Mouse (Mus musculus): ENCODE measurements around the gene 4930438A08Rik. TPM values are rescaled to one million over a fixed set of nuclear protein-coding genes. Genes with fewer than 3 reads are reported as not detected.
A peak's percentile ranks its signal among the peaks of the same experiment; 100 is the strongest.

The 4930438A08Rik gene
- total and polyA plus RNA-seq, 2 experiments from 2014 or later, result not detected

GRCm38 (mm10) chr11:58307411-58308080 lies 32.9 kb downstream of the 4930438A08Rik start:
- DNase-seq (ENCODE audit: low spot score) (peak; percentile 45), ATAC-seq (peak; percentile 64)
- H3K4me1 ChIP-seq (ENCODE audit: insufficient read depth, low read length), result peaks cover 14% of the 10 kb centered on the region
- H3K27me3 ChIP-seq (ENCODE audit: insufficient read depth, low read length), result no peaks in the 10 kb centered on the region
- under 1% methylated on average over 42 of the region's 42 CpGs for WGBS
- peaks cover 5% of the 10 kb centered on the region; the same call in 1 of the 2 replicates for H3K36me3 ChIP-seq (ENCODE audit: insufficient read depth, low read length)
- peak overlapping the region; percentile 57 for H3K9ac ChIP-seq (replicated peaks; ENCODE audit: low read length)
- H3K27ac ChIP-seq, result peak overlapping the region; percentile 79
- no peaks in the 10 kb centered on the region for H3K9me3 ChIP-seq (ENCODE audit: low read length)
- peak overlapping the region; percentile 68 for H3K4me2 ChIP-seq (ENCODE audit: low read depth, low read length)
- TF ChIP-seq CTCF (IDR thresholded peaks at IDR 0.05; ENCODE audit: low read depth), result peak; percentile 43
- H3K4me3 ChIP-seq (ENCODE audit: low read length), result peak overlapping the region; percentile 38

GRCm38 (mm10) chr11:58308661-58309060 lies 34.1 kb downstream of the 4930438A08Rik start:
- WGBS, result 94% methylated on average over 9 of the region's 9 CpGs
- peaks cover 12% of the 10 kb centered on the region for H3K4me1 ChIP-seq (ENCODE audit: insufficient read depth, low read length)

DNA sequence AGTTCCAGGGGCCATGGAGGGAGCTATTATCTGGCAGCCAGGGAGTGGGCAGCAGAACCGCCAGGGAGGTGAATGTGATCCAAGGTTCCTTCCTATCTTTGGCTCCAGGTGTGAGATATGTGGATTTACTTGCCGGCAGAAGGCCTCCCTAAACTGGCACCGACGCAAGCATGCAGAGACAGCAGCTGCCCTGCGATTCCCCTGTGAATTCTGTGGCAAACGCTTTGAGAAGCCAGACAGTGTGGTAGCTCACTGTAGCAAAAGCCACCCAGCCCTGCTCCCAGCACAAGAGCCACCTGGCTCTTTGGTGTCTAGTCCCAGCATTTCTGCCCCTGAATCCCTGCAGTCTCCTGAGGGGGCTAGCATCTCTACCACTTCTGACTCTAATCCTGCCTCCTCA lies 39.5 kb downstream of the 4930438A08Rik start:
- 0 out of 2 replicates have a peak, but pooled peaks have one; percentile 6 for ATAC-seq

More at GRCm38 (mm10) chr11:58308661-58309060, 34.1 kb downstream of the 4930438A08Rik start:
- peaks cover 5% of the 10 kb centered on the region; the same call in 1 of the 2 replicates for H3K36me3 ChIP-seq (ENCODE audit: insufficient read depth, low read length)
- no peak overlapping the region for H3K9ac ChIP-seq (replicated peaks; ENCODE audit: low read length)
- no peak overlapping the region for H3K27ac ChIP-seq
- ATAC-seq, result no peak
- H3K4me3 ChIP-seq (ENCODE audit: low read length), result no peak overlapping the region
- H3K27me3 ChIP-seq (ENCODE audit: insufficient read depth, low read length), result no peaks in the 10 kb centered on the region
- no peak for DNase-seq (ENCODE audit: low spot score)
- H3K4me2 ChIP-seq (ENCODE audit: low read depth, low read length), result no peak overlapping the region
- TF ChIP-seq CTCF (IDR thresholded peaks at IDR 0.05; ENCODE audit: low read depth), result no peak
- H3K9me3 ChIP-seq (ENCODE audit: low read length), result no peaks in the 10 kb centered on the region

GRCm38 (mm10) chr11:58315536-58316168 lies 41.1 kb downstream of the 4930438A08Rik start:
- Histone ChIP-seq H3K4me1 (ENCODE audit: insufficient read depth, low read length) (no peaks in the 10 kb centered on the region), H3K9me3 (ENCODE audit: low read length) (no peaks in the 10 kb centered on the region), H3K9ac (replicated peaks; ENCODE audit: low read length) (no peak overlapping the region), H3K4me2 (ENCODE audit: low read depth, low read length) (no peak overlapping the region), H3K27me3 (ENCODE audit: insufficient read depth, low read length) (no peaks in the 10 kb centered on the region), H3K36me3 (ENCODE audit: insufficient read depth, low read length) (peaks cover 7% of the 10 kb centered on the region; the same call in 1 of the 2 replicates), H3K4me3 (ENCODE audit: low read length) (no peak overlapping the region), H3K27ac (no peak overlapping the region)
- WGBS, result 98% methylated on average over 5 of the region's 5 CpGs
- no peak for TF ChIP-seq CTCF (IDR thresholded peaks at IDR 0.05; ENCODE audit: low read depth)
- no peak for DNase-seq (ENCODE audit: low spot score)
- no peak for ATAC-seq

More for the DNA sequence above, 39.5 kb downstream of the 4930438A08Rik start:
- peak; percentile 63 for DNase-seq (ENCODE audit: low spot score)
- H3K9ac ChIP-seq (replicated peaks; ENCODE audit: low read length), result no peak overlapping the region
- no peak overlapping the region for H3K4me3 ChIP-seq (ENCODE audit: low read length)
- H3K4me2 ChIP-seq (ENCODE audit: low read depth, low read length), result no peak overlapping the region
- H3K27me3 ChIP-seq (ENCODE audit: insufficient read depth, low read length), result no peaks in the 10 kb centered on the region
- no peaks in the 10 kb centered on the region for H3K9me3 ChIP-seq (ENCODE audit: low read length)
- H3K27ac ChIP-seq, result peak overlapping the region; percentile 36; the same call in 1 of the 2 replicates
- H3K4me1 ChIP-seq (ENCODE audit: insufficient read depth, low read length), result no peaks in the 10 kb centered on the region
- no peak for TF ChIP-seq CTCF (IDR thresholded peaks at IDR 0.05; ENCODE audit: low read depth)
- peaks cover 9% of the 10 kb centered on the region; the same call in 1 of the 2 replicates for H3K36me3 ChIP-seq (ENCODE audit: insufficient read depth, low read length)
- WGBS, result 57% methylated on average over 6 of the region's 6 CpGs

DNA sequence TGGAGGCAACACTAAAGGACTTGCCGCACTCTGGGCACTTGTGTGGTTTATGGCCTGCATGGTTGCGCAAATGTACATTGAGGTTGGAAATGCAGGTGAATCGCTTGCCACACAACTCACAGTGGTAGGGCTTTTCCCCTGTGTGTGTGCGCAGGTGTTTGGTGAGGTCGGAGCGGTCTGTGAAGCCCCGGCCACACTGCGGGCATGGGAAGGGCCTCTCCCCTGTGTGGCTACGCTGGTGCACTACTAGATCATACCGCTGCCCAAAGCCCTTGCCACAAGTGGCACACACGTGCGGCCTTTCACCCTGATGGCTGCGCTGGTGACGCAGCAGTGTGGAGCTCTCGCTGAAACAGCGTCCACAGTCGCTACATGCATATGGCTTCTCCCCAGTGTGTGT lies 41.7 kb downstream of the 4930438A08Rik start:
- Histone ChIP-seq H3K27ac (no peak overlapping the region), H3K4me2 (ENCODE audit: low read depth, low read length) (no peak overlapping the region), H3K4me3 (ENCODE audit: low read length) (no peak overlapping the region), H3K9ac (replicated peaks; ENCODE audit: low read length) (no peak overlapping the region), H3K36me3 (ENCODE audit: insufficient read depth, low read length) (peaks cover 7% of the 10 kb centered on the region; the same call in 1 of the 2 replicates), H3K4me1 (ENCODE audit: insufficient read depth, low read length) (no peaks in the 10 kb centered on the region), H3K27me3 (ENCODE audit: insufficient read depth, low read length) (no peaks in the 10 kb centered on the region), H3K9me3 (ENCODE audit: low read length) (no peaks in the 10 kb centered on the region)
- peak; percentile 41; the same call in 1 of the 2 replicates for ATAC-seq
- TF ChIP-seq CTCF (IDR thresholded peaks at IDR 0.05; ENCODE audit: low read depth), result no peak
- 87% methylated on average over 17 of the region's 17 CpGs for WGBS
- DNase-seq (ENCODE audit: low spot score), result no peak

DNA sequence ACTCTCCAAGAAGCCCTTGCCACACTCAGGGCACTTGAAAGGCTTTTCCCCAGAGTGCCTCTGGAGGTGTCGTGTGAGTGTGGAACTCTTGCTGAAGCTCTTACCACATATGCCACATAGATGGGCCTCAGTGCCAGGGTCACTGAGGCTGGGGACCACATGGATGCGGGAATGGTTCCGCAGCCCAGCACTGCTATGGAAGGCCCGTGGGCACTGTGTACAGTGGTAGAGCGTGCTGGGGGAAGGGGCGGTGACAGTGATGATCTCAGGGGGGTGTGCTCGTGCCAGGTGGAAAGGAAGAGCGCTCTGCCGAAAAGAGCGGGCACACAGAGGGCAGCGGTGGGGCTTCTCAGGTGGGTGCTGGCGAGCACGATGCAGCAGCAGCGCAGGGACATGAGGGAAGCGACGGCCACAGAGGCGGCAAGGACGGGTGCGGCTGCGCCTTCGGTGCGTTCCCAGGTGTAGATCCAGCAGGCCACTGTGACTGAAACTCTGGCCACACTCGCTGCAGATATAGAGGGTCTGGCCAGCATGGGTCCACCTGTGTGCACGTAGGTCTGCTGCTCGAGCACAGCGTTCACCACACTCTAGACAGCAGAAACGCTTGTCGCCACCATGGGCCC lies 42.3 kb downstream of the 4930438A08Rik start:
- no peak overlapping the region for H3K4me2 ChIP-seq (ENCODE audit: low read depth, low read length)
- DNase-seq (ENCODE audit: low spot score), result no peak
- no peaks in the 10 kb centered on the region for H3K9me3 ChIP-seq (ENCODE audit: low read length)
- 78% methylated on average over 28 of the region's 28 CpGs for WGBS
- H3K27ac ChIP-seq, result no peak overlapping the region
- no peak for TF ChIP-seq CTCF (IDR thresholded peaks at IDR 0.05; ENCODE audit: low read depth)
- no peak overlapping the region for H3K4me3 ChIP-seq (ENCODE audit: low read length)
- peak; percentile 57; the same call in 1 of the 2 replicates for ATAC-seq
- H3K9ac ChIP-seq (replicated peaks; ENCODE audit: low read length), result no peak overlapping the region
- H3K27me3 ChIP-seq (ENCODE audit: insufficient read depth, low read length), result no peaks in the 10 kb centered on the region
- H3K36me3 ChIP-seq (ENCODE audit: insufficient read depth, low read length), result peaks cover 7% of the 10 kb centered on the region; the same call in 1 of the 2 replicates
- H3K4me1 ChIP-seq (ENCODE audit: insufficient read depth, low read length), result peaks cover 3% of the 10 kb centered on the region; the same call in 1 of the 2 replicates
